Mouse (Mus musculus) megakaryocyte progenitor cell, adult 5-6 weeks (primary cell): ENCODE data around the gene Lrrc28. TPM values are rescaled to one million over a fixed set of nuclear protein-coding genes. Genes with fewer than 3 reads are reported as not detected.
"Not testable (repeated sequence)": the region's sequence is repeated elsewhere in the genome, so short reads cannot be mapped to it uniquely, and the experiment has no call there.

Experiments used
- ATAC-seq: replicated peaks from 2 replicates; pipeline ENCODE4 v1.8.0; 2016; ENCODE audit warnings: mild to moderate bottlenecking, moderate TSS enrichment, inconsistent platforms; ENCODE audit not compliant: poor library complexity
- total RNA-seq, 2 experiments: library from RNA; stranded (forward) in 1 of 2; stranded (reverse) in 1 of 2; fragments of 157-497, 149-512 nt in 1 of 2; fragments of 200-1000 nt in 1 of 2; gene quantifications; 2 replicates each; pipeline versions ENCODE4 v1.2.3 to v1.2.4; 2015 to 2017

The Lrrc28 gene
- total RNA-seq, 2 experiments from 2014 or later: 9.6 to 16.9 TPM

- ATAC-seq: no peak
Measured at GRCm38 (mm10) chr7:67536588-67537372, 108.3 kb downstream of the Lrrc28 start.

GRCm38 (mm10) chr7:67535941-67536340, 109.1 kb downstream of the Lrrc28 start:
- ATAC-seq: no peak

DNA sequence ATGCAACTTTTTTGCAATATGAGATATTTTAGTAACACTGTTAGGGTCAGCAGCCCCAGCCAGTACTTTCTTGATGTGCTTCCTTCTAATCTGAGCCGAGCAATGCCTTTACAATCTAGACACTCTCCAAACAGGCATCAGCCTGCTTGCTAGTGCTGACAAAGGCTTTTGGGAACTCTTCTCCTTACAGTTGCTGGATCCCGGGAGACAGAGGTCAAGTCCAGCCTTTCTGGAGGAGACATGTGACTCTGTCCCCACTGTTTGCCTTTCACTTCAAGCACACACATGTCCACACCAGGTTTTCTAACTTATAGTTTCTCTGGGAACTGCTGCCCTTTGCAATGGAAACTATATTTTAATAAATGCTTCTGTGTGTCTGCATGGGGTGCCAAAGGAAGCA, 114.1 kb downstream of the Lrrc28 start:
- no peak for ATAC-seq

DNA sequence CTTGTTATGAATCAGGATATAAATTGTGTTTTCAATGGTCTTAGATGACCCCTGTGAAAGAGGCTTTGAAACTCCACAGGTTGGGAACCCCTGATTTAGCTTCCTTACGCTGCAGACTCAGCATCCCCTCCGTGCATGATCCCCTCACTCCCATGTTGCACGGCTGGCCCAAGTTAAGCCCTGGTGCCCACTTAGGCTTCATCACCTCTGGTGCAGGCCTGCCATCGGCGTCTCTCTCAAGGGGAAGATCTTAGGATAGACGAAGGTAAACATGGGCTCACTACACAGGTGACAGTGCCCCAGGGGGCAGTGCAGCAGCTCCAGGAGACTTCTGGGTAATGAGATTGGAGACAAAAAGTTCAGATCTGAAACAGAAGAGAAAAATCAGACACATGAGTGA, 115.7 kb downstream of the Lrrc28 start:
- ATAC-seq: no peak

GRCm38 (mm10) chr7:67528821-67529221, 116.2 kb downstream of the Lrrc28 start:
- no peak for ATAC-seq

DNA sequence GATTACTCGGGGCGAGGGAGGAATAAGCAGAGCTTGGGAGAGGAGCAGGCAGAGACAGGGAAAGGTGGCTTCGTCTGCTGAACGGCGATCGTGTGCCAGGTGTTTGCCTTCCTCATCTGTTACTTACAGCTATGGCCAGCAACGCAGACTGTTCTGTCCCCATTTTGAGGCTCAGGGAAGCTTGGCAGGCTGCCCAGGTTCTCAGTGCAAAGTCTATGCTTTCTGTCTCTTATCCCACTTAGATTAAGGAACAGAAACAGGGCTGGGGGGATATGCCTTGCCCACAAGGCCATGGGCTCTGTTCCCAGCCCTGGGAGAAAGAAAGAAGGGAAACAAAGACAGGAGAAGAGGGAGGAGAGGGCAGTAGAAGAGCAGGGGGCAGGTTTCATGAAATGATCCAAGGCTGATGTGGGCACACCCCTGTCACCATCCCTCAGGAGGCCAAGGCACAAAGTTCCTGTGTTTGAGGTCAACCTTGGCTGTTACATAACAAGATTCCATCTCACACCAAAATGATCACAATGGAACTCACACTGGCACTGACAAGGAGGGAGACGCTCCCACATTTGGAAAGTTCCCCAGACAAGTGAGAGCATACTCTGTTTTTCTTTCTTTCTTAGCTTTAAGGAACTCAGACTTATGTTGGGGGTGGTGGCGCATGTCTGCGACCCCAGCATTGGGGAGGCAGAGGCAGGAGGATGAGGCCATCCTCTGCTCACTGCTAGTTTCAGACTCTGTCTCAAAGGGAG, 116.8 kb downstream of the Lrrc28 start:
- peak; percentile 55 for ATAC-seq

DNA sequence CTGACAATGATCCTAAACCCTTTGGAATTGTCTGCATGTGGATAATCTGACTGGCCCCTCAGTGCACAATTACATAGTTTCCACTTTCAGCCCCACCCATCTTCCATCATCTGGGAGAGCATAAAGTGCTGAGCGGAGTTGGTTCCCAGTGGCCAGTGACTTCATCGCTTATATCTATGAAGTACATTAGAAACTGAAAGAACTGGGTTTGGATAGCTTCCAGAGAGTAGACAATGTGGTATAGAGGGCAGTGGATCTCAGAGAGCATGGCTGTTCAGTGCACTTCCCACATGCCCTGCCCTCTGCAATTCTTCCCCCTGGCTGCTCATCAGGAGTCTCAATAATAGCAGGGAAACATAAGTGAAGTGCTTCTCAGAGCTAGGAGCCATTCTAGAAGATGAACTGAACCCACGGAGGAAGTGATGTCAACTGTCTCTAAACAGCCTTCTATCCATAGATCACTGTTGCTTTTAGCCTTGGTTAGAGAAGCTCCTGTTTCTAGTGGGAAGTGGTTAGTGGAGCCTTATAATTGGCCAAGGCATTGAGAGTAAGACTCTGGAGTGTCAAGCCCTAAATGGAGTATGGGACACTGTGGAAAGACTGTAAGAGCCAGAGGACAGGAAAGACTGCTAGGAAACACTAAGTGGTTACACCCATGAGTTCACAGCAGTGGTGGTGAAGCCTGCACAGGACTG, 119.0 kb downstream of the Lrrc28 start:
- peak; percentile 40 for ATAC-seq

GRCm38 (mm10) chr7:67524069-67524468, 121.0 kb downstream of the Lrrc28 start:
- not testable (repeated sequence) for ATAC-seq

- ATAC-seq: no peak
Measured at GRCm38 (mm10) chr7:67523400-67523799, 121.7 kb downstream of the Lrrc28 start.

DNA sequence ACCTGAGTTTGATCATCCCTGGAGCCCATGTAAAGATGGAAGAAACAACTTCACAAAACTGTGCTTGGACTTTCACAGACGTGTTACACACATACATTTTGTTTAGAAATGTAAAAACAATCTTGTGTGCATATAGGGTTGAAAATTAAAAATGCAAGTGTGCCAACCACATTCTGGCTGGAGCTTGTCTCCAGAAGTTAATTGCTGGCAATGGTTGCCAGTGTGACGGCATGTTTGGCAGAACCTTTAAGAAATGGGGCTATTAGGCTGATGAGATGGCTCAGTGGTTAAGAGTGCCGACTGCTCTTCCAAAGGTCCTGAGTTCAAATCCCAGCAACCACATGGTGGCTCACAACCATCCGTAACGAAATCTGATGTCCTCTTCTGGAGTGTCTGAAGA, 123.3 kb downstream of the Lrrc28 start:
- not testable (repeated sequence) for ATAC-seq

DNA sequence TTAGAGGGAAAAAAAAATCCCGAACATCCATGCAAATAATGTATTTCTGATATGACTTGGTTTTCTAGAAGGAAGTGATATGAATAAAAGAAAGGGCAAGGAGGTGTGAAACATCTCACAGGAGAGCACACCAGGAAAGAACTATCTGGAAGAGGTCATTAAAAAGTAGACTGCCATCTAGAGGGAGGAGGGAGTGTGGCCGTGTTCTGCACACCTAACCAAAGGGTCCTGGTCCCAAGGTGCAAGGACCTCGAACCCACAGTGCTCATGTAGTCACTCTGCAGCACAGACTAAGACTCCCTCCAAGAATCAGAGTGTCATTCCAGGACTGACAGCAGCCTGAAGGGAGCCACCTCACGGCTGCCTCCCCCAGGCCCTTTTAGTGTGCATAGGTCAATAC, 124.1 kb downstream of the Lrrc28 start:
- ATAC-seq: peak; percentile 68

GRCm38 (mm10) chr7:67520001-67520400, 125.1 kb downstream of the Lrrc28 start:
- no peak for ATAC-seq

GRCm38 (mm10) chr7:67515621-67516020, 129.4 kb downstream of the Lrrc28 start:
- no peak for ATAC-seq

DNA sequence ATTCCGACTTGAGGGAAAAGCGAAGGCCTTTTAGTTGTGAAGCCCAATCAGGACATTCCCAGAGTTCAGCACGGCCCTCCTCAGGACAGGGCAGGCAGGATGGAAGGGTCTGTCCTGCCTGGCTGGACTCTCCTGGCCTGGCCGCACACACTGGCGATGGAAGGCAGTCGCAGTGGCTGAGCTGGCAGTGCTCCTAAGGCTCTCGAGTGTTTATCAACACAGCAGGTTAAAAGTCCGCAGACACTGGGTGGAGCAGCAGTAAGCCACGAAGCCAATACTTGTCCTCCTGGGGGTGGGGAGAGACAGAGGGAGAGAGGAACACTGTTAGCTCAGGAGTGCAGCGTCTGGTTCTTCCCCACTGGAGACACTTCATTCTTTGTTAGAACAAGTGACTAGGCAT, 130.2 kb downstream of the Lrrc28 start:
- ATAC-seq: no peak

DNA sequence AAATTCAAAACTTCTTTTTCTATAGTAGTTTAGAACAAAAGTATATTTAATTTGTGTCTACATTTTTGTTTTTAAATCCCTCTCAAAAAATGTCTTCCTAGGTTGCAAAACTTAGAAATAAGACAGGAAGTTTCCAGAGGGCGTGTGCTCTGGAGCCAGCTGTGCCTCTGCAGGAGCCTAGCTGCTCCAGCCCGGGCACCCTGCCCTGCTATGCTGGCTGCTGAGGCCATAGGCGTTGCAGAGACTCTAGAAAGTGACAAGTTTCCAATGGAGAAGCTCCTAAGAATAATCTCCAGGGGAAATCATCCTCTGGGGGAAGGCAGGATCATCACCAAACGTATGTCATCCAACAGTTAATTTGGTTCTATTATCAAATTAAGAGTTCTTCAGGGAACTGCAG, 130.7 kb downstream of the Lrrc28 start:
- no peak for ATAC-seq

- no peak for ATAC-seq
Measured at GRCm38 (mm10) chr7:67513656-67514055, 131.4 kb downstream of the Lrrc28 start.

GRCm38 (mm10) chr7:67511606-67512005, 133.5 kb downstream of the Lrrc28 start:
- ATAC-seq: no peak

DNA sequence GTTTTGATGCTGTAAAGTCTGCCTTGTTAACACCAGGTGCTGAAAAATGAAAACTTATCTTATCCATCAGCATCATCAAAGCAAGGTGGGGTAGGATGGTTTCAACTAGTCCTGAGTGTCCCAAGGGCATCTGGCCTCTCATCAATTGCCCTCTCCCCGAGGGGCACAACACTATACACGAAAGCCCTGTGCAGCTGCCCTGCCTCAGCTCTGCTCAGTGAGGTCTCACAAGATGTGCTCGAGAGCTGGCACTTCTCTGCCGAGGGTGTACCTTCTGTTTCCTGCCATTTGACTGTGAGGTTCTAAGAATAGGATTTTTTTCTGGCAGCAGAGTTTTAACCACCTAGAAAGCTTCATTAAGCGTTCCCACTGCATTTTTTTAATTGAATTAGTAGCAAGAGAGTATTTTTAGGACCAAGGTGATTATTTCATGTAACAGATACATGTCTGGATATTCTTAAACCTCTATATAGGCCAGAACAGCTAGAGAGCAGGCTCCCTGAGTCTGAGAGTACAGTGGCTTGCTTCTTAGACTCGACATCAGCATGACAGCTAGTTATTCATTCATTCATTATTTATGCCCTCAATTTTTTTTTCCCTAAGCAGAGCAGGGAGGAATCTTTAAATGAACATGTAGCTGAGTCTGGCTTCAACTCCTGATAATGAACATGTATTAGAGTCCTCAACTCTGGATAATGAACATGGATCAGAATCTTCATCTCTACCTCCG, 141.6 kb downstream of the Lrrc28 start:
- no peak for ATAC-seq

DNA sequence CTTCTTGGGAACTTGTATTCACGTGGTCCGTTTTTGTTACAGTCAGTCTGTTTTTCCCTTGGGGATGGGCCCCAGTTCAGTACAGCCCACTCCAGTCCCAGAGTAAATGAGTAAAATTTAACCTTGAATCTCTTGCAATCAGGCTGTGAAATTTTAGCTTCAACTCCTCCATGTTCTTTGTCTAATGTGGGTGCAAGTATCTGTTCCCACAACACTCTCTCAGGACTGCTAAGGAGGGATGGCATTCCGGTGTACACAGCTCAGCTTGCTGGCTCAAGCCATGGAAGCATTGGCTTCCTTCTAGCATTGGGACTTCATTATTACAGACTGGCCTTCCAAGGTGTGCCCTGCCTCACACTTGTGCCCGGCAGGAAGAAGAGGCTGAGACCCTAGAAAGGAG, 142.4 kb downstream of the Lrrc28 start:
- no peak for ATAC-seq

- no peak for ATAC-seq
Measured at GRCm38 (mm10) chr7:67500878-67501277, 144.2 kb downstream of the Lrrc28 start.
